Mouse (Mus musculus) C2C12 (cell line): ENCODE measurements around the gene Large2.

Experiments used
- CEBPB ChIP-seq: IDR thresholded peaks from one replicate; pipeline ENCODE4 v1.6.1; 2011; ENCODE audit warnings: low read depth, mild to moderate bottlenecking, control low read depth, moderate library complexity
- CTCF ChIP-seq: IDR thresholded peaks from one replicate; pipeline ENCODE4 v1.5.1; 2011; ENCODE audit not compliant: control insufficient read depth, insufficient read depth, insufficient read length
- MAX ChIP-seq: IDR thresholded peaks from one replicate; pipeline ENCODE4 v1.6.1; 2011; ENCODE audit warnings: mild to moderate bottlenecking, control low read depth
- USF1 ChIP-seq: IDR thresholded peaks from one replicate; pipeline ENCODE4 v1.6.1; 2011; ENCODE audit warnings: low read depth, mild to moderate bottlenecking, control low read depth, moderate library complexity

GRCm38 (mm10) chr2:92400682-92401081 is 26.0 kb upstream of the Large2 start:
- no peak for TF ChIP-seq MAX
- no peak for TF ChIP-seq CTCF
- no peak for TF ChIP-seq USF1
- TF ChIP-seq CEBPB: no peak
